ENCODE assay signal across 28 mouse cellular contexts in genomic region chr19:19033974-19034373, GRCm38 (mm10).
"Had no signal": no experiment of that assay in that cellular context is flagged by ENCODE, and none has a peak within 500 bp of the region (broad histone marks: within the 10 kb centered on the region; RNA-seq: fewer than 3 reads in every experiment).

No protein-coding gene starts in this region.

- H3K27ac ChIP-seq: embryonic facial prominence, embryonic 10.5 days; embryonic facial prominence, embryonic 12.5 days; embryonic facial prominence, embryonic 13.5 days; embryonic facial prominence, embryonic 15.5 days; forebrain, embryonic 10.5 days; forebrain, embryonic 12.5 days; forebrain, embryonic 13.5 days; forebrain, embryonic 15.5 days; gastrocnemius, adult 2 months had no signal

- H3K9me3 ChIP-seq: embryonic facial prominence, embryonic 10.5 days; embryonic facial prominence, embryonic 12.5 days; embryonic facial prominence, embryonic 13.5 days; embryonic facial prominence, embryonic 15.5 days; forebrain, embryonic 10.5 days; forebrain, embryonic 12.5 days; forebrain, embryonic 13.5 days; forebrain, embryonic 15.5 days had no signal

- H3K4me3 ChIP-seq: embryonic facial prominence, embryonic 10.5 days; embryonic facial prominence, embryonic 12.5 days; embryonic facial prominence, embryonic 13.5 days; embryonic facial prominence, embryonic 15.5 days; erythroblast, embryonic 14.5 days; forebrain, embryonic 10.5 days; forebrain, embryonic 12.5 days; forebrain, embryonic 13.5 days; forebrain, embryonic 15.5 days; gastrocnemius, adult 2 months had no signal

- ATAC-seq: forebrain, embryonic 13.5 days; forebrain, embryonic 14.5 days; forebrain, embryonic 15.5 days; forebrain, embryonic 16.5 days; forebrain, postnatal 0 days had no signal

- H3K36me3 ChIP-seq: embryonic facial prominence, embryonic 10.5 days; embryonic facial prominence, embryonic 12.5 days; embryonic facial prominence, embryonic 13.5 days; embryonic facial prominence, embryonic 15.5 days; forebrain, embryonic 10.5 days; forebrain, embryonic 12.5 days; forebrain, embryonic 15.5 days had no signal

- H3K4me2 ChIP-seq: embryonic facial prominence, embryonic 12.5 days; embryonic facial prominence, embryonic 13.5 days; embryonic facial prominence, embryonic 15.5 days; forebrain, embryonic 12.5 days; forebrain, embryonic 13.5 days; forebrain, embryonic 15.5 days had no signal

- H3K27me3 ChIP-seq: embryonic facial prominence, embryonic 12.5 days; embryonic facial prominence, embryonic 13.5 days; embryonic facial prominence, embryonic 15.5 days; forebrain, embryonic 12.5 days; forebrain, embryonic 13.5 days; forebrain, embryonic 15.5 days had no signal

- H3K4me1 ChIP-seq: embryonic facial prominence, embryonic 10.5 days; embryonic facial prominence, embryonic 12.5 days; embryonic facial prominence, embryonic 13.5 days; embryonic facial prominence, embryonic 15.5 days; forebrain, embryonic 10.5 days; forebrain, embryonic 12.5 days; forebrain, embryonic 13.5 days; forebrain, embryonic 15.5 days had no signal

- H3K9ac ChIP-seq: embryonic facial prominence, embryonic 12.5 days; embryonic facial prominence, embryonic 13.5 days; embryonic facial prominence, embryonic 15.5 days; forebrain, embryonic 12.5 days; forebrain, embryonic 13.5 days; forebrain, embryonic 15.5 days; forebrain, postnatal 0 days had no signal

- DNase-seq: cerebellum, adult 18-20 months; cerebellum, adult 2 months; cerebellum, adult 8-10 months; cerebellum, adult 9-10 months; cerebellum, adult 9-11 months; cerebellum, postnatal 10 days; cerebellum, postnatal 14 days; cerebellum, postnatal 25 days; cerebellum, postnatal 36 days; embryo, embryonic 11 days; forebrain, postnatal 0 days; gastrocnemius, adult 2 months; gastrocnemius, postnatal 10 days; gastrocnemius, postnatal 14 days; gastrocnemius, postnatal 25 days; gastrocnemius, postnatal 36 days; heart, adult 11 months had no signal
